Mouse (Mus musculus) ES-CJ7 (cell line): ENCODE data around the gene Ssh2.

Experiments used
- DNase-seq: peaks from one replicate; pipeline ENCODE4 v3.0.0; 2011; ENCODE audit warnings: low read depth, low spot score

Ssh2 gene

GRCm38 (mm10) chr11:77462283-77463100 is 246.4 kb downstream of the Ssh2 start, which contains the start of gene Coro6:
TSS of gene Coro6 (plus strand) at chr11:77462411.
- no peak for DNase-seq

- DNase-seq = no peak
Measured at GRCm38 (mm10) chr11:77463101-77463445, 247.0 kb downstream of the Ssh2 start.

GRCm38 (mm10) chr11:77463786-77464185 is 247.7 kb downstream of the Ssh2 start:
- no peak for DNase-seq

GRCm38 (mm10) chr11:77464684-77465083 is 248.6 kb downstream of the Ssh2 start:
- no peak for DNase-seq

GRCm38 (mm10) chr11:77465111-77465510 is 249.0 kb downstream of the Ssh2 start:
- peak; percentile 50 for DNase-seq

GRCm38 (mm10) chr11:77466544-77466943 is 250.5 kb downstream of the Ssh2 start:
- DNase-seq = no peak

GRCm38 (mm10) chr11:77467157-77467556 is 251.1 kb downstream of the Ssh2 start:
- DNase-seq = peak; percentile 83

- peak; percentile 83 for DNase-seq
Measured at GRCm38 (mm10) chr11:77467784-77468183, 251.7 kb downstream of the Ssh2 start.

- DNase-seq = no peak
Measured at GRCm38 (mm10) chr11:77468397-77468796, 252.3 kb downstream of the Ssh2 start.

- peak; percentile 64 for DNase-seq
Measured at GRCm38 (mm10) chr11:77471407-77471806, 255.3 kb downstream of the Ssh2 start.

GRCm38 (mm10) chr11:77472775-77473174 is 256.7 kb downstream of the Ssh2 start:
- no peak for DNase-seq

- no peak for DNase-seq
Measured at GRCm38 (mm10) chr11:77476216-77476615, 260.1 kb downstream of the Ssh2 start.

- DNase-seq = no peak
Measured at GRCm38 (mm10) chr11:77476895-77477294, 260.8 kb downstream of the Ssh2 start.

- DNase-seq = no peak
Measured at GRCm38 (mm10) chr11:77483043-77483442, 267.0 kb downstream of the Ssh2 start.

- no peak for DNase-seq
Measured at GRCm38 (mm10) chr11:77483510-77484255, 267.6 kb downstream of the Ssh2 start.

- DNase-seq = no peak
Measured at GRCm38 (mm10) chr11:77485229-77485628, 269.1 kb downstream of the Ssh2 start.

- DNase-seq = no peak
Measured at GRCm38 (mm10) chr11:77486798-77487197, 270.7 kb downstream of the Ssh2 start.

GRCm38 (mm10) chr11:77488771-77489581 is 272.9 kb downstream of the Ssh2 start:
- no peak for DNase-seq

- DNase-seq = peak; percentile 64
Measured at GRCm38 (mm10) chr11:77489591-77490235, 273.6 kb downstream of the Ssh2 start, which contains the start of gene Ankrd13b. TSS of gene Ankrd13b (minus strand) at chr11:77489678.

GRCm38 (mm10) chr11:77490451-77490850 is 274.4 kb downstream of the Ssh2 start:
- no peak for DNase-seq

- peak; percentile 94 for DNase-seq
Measured at GRCm38 (mm10) chr11:77491123-77491501, 275.0 kb downstream of the Ssh2 start.
